Mouse (Mus musculus) liver, embryonic 14.5 days (tissue): ENCODE results near the gene Ajm1. TPM values are rescaled to one million over a fixed set of nuclear protein-coding genes. Genes with fewer than 3 reads are reported as not detected.
A peak's percentile ranks its signal among the peaks of the same experiment; 100 is the strongest.

Experiments
- ATAC-seq: fragments of 200-750 bp; cut with Nextera tagmentation; 2 replicates; pipeline ENCODE4 v1.8.0; 2017; ENCODE audit warnings: moderate number of reproducible peaks, mild to moderate bottlenecking, moderate library complexity; ENCODE audit not compliant: insufficient read depth
- DNase-seq, 3 experiments: peaks; one replicate each; pipeline ENCODE4 v3.0.0-alpha.2; 2012 to 2013; ENCODE audit warnings: low read depth in 3 of 3, low spot score in 3 of 3
- H3K27ac ChIP-seq: fragments of 300-500 bp; sonication (generic); 2 replicates; pipeline ENCODE4 v1.5.1; 2014; ENCODE audit warnings: moderate library complexity, mild to moderate bottlenecking, control low read depth, inconsistent platforms
- H3K27me3 ChIP-seq: fragments of 300-500 bp; sonication (generic); 2 replicates; pipeline ENCODE4 v1.6.1; 2014; ENCODE audit warnings: mild to moderate bottlenecking, low read length, moderate library complexity; ENCODE audit not compliant: control insufficient read depth, insufficient read depth
- H3K36me3 ChIP-seq: fragments of 300-500 bp; sonication (generic); replicated peaks from 2 replicates; pipeline ENCODE4 v1.6.1; 2014; ENCODE audit warnings: low read depth; ENCODE audit not compliant: control insufficient read depth, insufficient read depth
- H3K4me1 ChIP-seq, 2 experiments: fragments of 200-500 bp in 1 of 2; fragments of 300-500 bp in 1 of 2; sonication (generic) in 1 of 2; replicated peaks; 2 replicates each; pipeline ENCODE4 v1.6.1; 2012 to 2014; ENCODE audit warnings: antibody characterized with exemption in 1 of 2, inconsistent platforms in 1 of 2, low read length in 1 of 2; ENCODE audit not compliant: control insufficient read depth in 2 of 2, insufficient read depth in 2 of 2
- H3K4me2 ChIP-seq: fragments of 300-500 bp; sonication (generic); 2 replicates; pipeline ENCODE4 v1.6.1; 2014; ENCODE audit warnings: low read depth, mild to moderate bottlenecking, control low read depth, moderate library complexity
- H3K4me3 ChIP-seq, 2 experiments: fragments of 200-500 bp in 1 of 2; fragments of 300-500 bp in 1 of 2; sonication (generic) in 1 of 2; 2 replicates each; pipeline ENCODE4 v1.5.1; 2012 to 2014; ENCODE audit warnings: low read depth in 2 of 2, low read length in 2 of 2, mild to moderate bottlenecking in 2 of 2, control low read depth in 1 of 2, inconsistent platforms in 1 of 2, moderate library complexity in 1 of 2; ENCODE audit not compliant: insufficient read depth in 1 of 2
- H3K9ac ChIP-seq: fragments of 300-500 bp; sonication (generic); replicated peaks from 2 replicates; pipeline ENCODE4 v1.6.1; 2014; ENCODE audit warnings: mild to moderate bottlenecking, control low read depth, moderate library complexity
- H3K9me3 ChIP-seq: fragments of 300-500 bp; sonication (generic); 2 replicates; pipeline ENCODE4 v1.6.1; 2016; ENCODE audit warnings: low read length, mixed read lengths; ENCODE audit not compliant: control insufficient read depth
- CTCF ChIP-seq: IDR thresholded peaks from 2 replicates; pipeline ENCODE4 v1.5.1; 2016; ENCODE audit warnings: antibody characterized with exemption, low read depth, control low read depth
- EP300 ChIP-seq: IDR thresholded peaks from 2 replicates; pipeline ENCODE4 v1.6.1; 2016; ENCODE audit warnings: antibody characterized with exemption, low read depth
- WGBS: fragments of 180-500 bp; shearing (Covaris S2); extraction: QIAGEN DNeasy Blood & Tissue Kit; methylation state at CpG from one replicate; pipeline ENCODE4 v1.1.7; 2014; ENCODE audit not compliant: insufficient replicate concordance; 5-methylcytosine and 5-hydroxymethylcytosine counted together
- polyA plus RNA-seq, 2 experiments: library from polyadenylated mRNA; depleted of rRNA in 1 of 2; stranded (reverse) in 1 of 2; unstranded in 1 of 2; fragments of >200 nt; fragmentation: Nextera tagmentation in 1 of 2; extraction: Ambion mirVana in 1 of 2; gene quantifications; 2 replicates each; pipeline versions ENCODE4 v1.2.1 to v1.2.3; 2012 to 2014

Gene Ajm1
- polyA plus RNA-seq, 2 experiments, result 0.07 TPM; not detected in 1

GRCm38 (mm10) chr2:25566558-25566957 is 15.0 kb downstream of the Ajm1 start:
- Histone ChIP-seq H3K27me3 (no peaks in the 10 kb centered on the region), H3K9ac (no peak overlapping the region), H3K9me3 (no peaks in the 10 kb centered on the region), H3K36me3 (peaks cover 17% of the 10 kb centered on the region), H3K4me3 (no peak overlapping the region), H3K4me1 (no peaks in the 10 kb centered on the region), H3K27ac (no peak overlapping the region), H3K4me2 (no peak overlapping the region)
- DNase-seq (no peak), ATAC-seq (no peak)
- WGBS, result 85% methylated on average over 6 of the region's 6 CpGs
- TF ChIP-seq EP300, result no peak
- peak; percentile 40 for TF ChIP-seq CTCF

GRCm38 (mm10) chr2:25565741-25566140 is 15.8 kb downstream of the Ajm1 start:
- DNase-seq (no peak), ATAC-seq (no peak)
- Histone ChIP-seq H3K9ac (no peak overlapping the region), H3K4me3 (no peak overlapping the region), H3K36me3 (peaks cover 23% of the 10 kb centered on the region), H3K27me3 (no peaks in the 10 kb centered on the region), H3K9me3 (no peaks in the 10 kb centered on the region), H3K4me1 (no peaks in the 10 kb centered on the region), H3K27ac (no peak overlapping the region), H3K4me2 (no peak overlapping the region)
- 83% methylated on average over 8 of the region's 8 CpGs for WGBS
- TF ChIP-seq CTCF (no peak), EP300 (no peak)

DNA sequence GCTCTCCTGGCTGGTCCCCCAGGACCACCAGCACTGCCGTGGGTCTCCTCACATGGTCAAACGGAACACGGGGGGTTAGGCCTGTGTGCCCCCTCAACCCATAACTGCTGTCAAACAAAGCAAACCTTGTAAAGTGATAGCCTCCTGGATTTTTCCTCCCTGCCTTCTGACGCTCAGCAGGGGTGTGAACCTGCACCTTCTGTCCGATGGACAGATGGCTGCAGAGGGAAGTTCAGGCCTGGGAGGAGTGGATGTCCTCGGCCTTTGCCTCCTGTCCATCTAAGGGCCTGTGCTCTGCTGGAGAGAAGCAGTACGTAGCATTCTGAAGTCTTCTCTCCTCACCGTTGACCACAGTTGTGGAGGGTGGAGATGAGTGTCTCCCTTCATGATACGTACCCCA is 19.6 kb downstream of the Ajm1 start:
- Histone ChIP-seq H3K4me3 (no peak overlapping the region), H3K9ac (no peak overlapping the region), H3K4me2 (no peak overlapping the region), H3K4me1 (peaks cover 8 to 12% of the 10 kb centered on the region in 2 experiments), H3K27ac (no peak overlapping the region), H3K27me3 (no peaks in the 10 kb centered on the region), H3K9me3 (no peaks in the 10 kb centered on the region), H3K36me3 (peaks cover 33% of the 10 kb centered on the region)
- 79% methylated on average over 9 of the region's 9 CpGs for WGBS
- TF ChIP-seq EP300 (no peak), CTCF (no peak)
- no peak for ATAC-seq
- no peak for DNase-seq

DNA sequence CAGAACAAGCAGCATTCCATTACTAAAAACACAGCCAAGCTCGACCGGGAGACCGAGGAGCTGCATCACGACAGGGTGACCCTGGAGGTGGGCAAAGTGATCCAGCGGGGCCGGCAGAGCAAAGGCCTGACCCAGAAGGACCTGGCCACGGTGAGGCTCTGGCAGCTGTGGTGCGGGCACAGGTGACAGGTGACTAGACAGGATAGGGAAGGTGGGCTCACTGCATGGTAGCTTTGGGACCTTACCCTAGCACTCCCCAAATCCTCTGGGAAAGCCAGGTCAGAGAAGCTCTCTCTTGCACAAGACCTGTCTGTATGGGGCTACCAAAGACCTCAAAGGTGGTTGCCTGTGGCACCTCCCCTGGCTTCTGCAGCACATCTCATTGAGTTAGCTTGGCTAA is 21.0 kb downstream of the Ajm1 start:
- no peak overlapping the region for H3K4me3 ChIP-seq
- no peaks in the 10 kb centered on the region for H3K9me3 ChIP-seq
- no peaks in the 10 kb centered on the region for H3K27me3 ChIP-seq
- no peak overlapping the region for H3K4me2 ChIP-seq
- no peak overlapping the region for H3K9ac ChIP-seq
- TF ChIP-seq CTCF (no peak), EP300 (no peak)
- peaks cover 33% of the 10 kb centered on the region for H3K36me3 ChIP-seq
- DNase-seq (no peak), ATAC-seq (no peak)
- peaks cover 8 to 16% of the 10 kb centered on the region in 2 experiments for H3K4me1 ChIP-seq
- WGBS, result 93% methylated on average over 8 of the region's 8 CpGs
- H3K27ac ChIP-seq, result no peak overlapping the region

DNA sequence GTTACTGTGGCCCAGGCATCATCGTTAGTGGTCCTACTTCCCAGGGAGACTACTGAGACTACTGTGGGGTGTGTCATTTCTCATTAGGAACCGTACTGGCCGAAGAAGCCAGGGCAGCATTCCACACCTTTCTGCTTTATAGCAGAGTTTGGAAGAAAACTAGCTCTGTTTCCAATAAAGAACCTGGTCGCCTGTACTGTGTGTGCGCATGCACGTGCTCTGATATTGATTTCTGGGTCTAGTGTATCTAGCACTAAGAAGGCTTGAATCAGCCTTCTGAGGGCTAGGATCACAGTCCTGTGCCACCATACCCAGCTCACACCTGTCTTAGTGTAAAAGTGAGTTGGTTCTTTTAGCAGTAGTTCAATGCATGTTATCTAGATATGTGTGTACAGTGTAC is 22.8 kb downstream of the Ajm1 start:
- WGBS, result 71% methylated on average over 6 of the region's 6 CpGs
- no peak for TF ChIP-seq CTCF
- H3K9ac ChIP-seq, result peak overlapping the region; percentile 84
- no peaks in the 10 kb centered on the region for H3K27me3 ChIP-seq
- peak overlapping the region; percentile 99 for H3K4me2 ChIP-seq
- DNase-seq (no peak), ATAC-seq (no peak)
- peaks cover 31% of the 10 kb centered on the region for H3K36me3 ChIP-seq
- H3K4me1 ChIP-seq, result peaks cover 8 to 16% of the 10 kb centered on the region in 2 experiments
- H3K9me3 ChIP-seq, result no peaks in the 10 kb centered on the region
- H3K4me3 ChIP-seq, result peak overlapping the region; percentile 73 to 92
- no peak overlapping the region for H3K27ac ChIP-seq
